Mouse (Mus musculus) C2C12 (cell line): ENCODE results near the gene Vcpkmt. TPM values are rescaled to one million over a fixed set of nuclear protein-coding genes. Genes with fewer than 3 reads are reported as not detected.
"Not testable (repeated sequence)": the region's sequence is repeated elsewhere in the genome, so short reads cannot be mapped to it uniquely, and the experiment has no call there.

Experiments
- H3K27me3 ChIP-seq: one replicate; pipeline ENCODE4 v1.6.1; 2011; ENCODE audit not compliant: control insufficient read depth, insufficient read depth, insufficient read length
- H3K36me3 ChIP-seq: one replicate; pipeline ENCODE4 v1.6.1; 2011; ENCODE audit not compliant: control insufficient read depth, insufficient read depth
- H3K4me3 ChIP-seq: one replicate; pipeline ENCODE4 v1.5.1; 2011; ENCODE audit warnings: mild to moderate bottlenecking, control low read depth; ENCODE audit not compliant: poor library complexity, insufficient read depth, severe bottlenecking
- H3K79me2 ChIP-seq: one replicate; pipeline ENCODE4 v1.6.1; 2011; ENCODE audit not compliant: control insufficient read depth, insufficient read depth
- H3K79me3 ChIP-seq: one replicate; pipeline ENCODE4 v1.6.1; 2011; ENCODE audit warnings: low read depth, control low read depth
- H3ac ChIP-seq: one replicate; pipeline ENCODE3; 2011; ENCODE audit warnings: low read depth; ENCODE audit not compliant: control insufficient read depth, insufficient read length
- CEBPB ChIP-seq: IDR thresholded peaks from one replicate; pipeline ENCODE4 v1.6.1; 2011; ENCODE audit warnings: low read depth, mild to moderate bottlenecking, control low read depth, moderate library complexity
- CTCF ChIP-seq: IDR thresholded peaks from one replicate; pipeline ENCODE4 v1.5.1; 2011; ENCODE audit not compliant: control insufficient read depth, insufficient read depth, insufficient read length
- FOSL1 ChIP-seq: IDR thresholded peaks from one replicate; pipeline ENCODE4 v1.8.0; 2011; ENCODE audit warnings: mild to moderate bottlenecking, low read length; ENCODE audit not compliant: poor library complexity, insufficient read depth, severe bottlenecking
- MAX ChIP-seq: IDR thresholded peaks from one replicate; pipeline ENCODE4 v1.6.1; 2011; ENCODE audit warnings: mild to moderate bottlenecking, control low read depth
- MYOD1 ChIP-seq: IDR thresholded peaks from one replicate; pipeline ENCODE4 v1.6.1; 2011; ENCODE audit warnings: low read depth; ENCODE audit not compliant: control insufficient read depth, insufficient read length
- MYOG ChIP-seq: IDR thresholded peaks from one replicate; pipeline ENCODE4 v1.6.1; 2011; ENCODE audit not compliant: control insufficient read depth, insufficient read length; ENCODE audit errors: extremely low read depth
- USF1 ChIP-seq: IDR thresholded peaks from one replicate; pipeline ENCODE4 v1.6.1; 2011; ENCODE audit warnings: low read depth, mild to moderate bottlenecking, control low read depth, moderate library complexity
- polyA plus RNA-seq: library from polyadenylated mRNA; unstranded; fragments of >200 nt; fragmentation: generic; extraction: Trizol; gene quantifications from one replicate; pipeline ENCODE4 v1.2.1, GENCODE M21; 2012; ENCODE audit warnings: missing spikeins

The Vcpkmt gene
- polyA plus RNA-seq, 1 experiment = 26.7 TPM

DNA sequence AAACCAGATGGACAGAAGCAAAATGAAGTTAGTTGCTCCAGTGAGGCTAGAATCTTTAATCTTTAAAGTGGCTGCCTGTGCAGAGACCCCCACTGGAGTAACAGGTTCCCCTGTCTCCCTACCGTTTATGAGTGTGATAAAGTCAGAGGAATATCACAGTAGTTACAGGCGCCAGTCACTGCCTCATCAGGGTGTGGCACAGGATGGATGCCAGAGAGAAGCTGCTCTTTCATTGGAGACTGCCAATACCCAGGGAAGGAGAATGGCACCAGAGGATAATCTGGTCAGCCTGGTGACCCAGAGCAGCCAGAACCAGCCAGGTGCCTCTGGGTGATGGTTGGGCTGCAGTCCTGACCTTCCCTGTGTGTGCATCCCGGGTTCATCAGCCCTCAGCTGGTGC, 14.6 kb downstream of the Vcpkmt start:
- TF ChIP-seq USF1 (no peak), MYOD1 (no peak), MYOG (no peak), MAX (no peak), FOSL1 (no peak), CEBPB (no peak), CTCF (no peak)
- H3ac ChIP-seq = no peak overlapping the region
- no peaks in the 10 kb centered on the region for H3K27me3 ChIP-seq
- no peaks in the 10 kb centered on the region for H3K36me3 ChIP-seq
- no peak overlapping the region for H3K4me3 ChIP-seq
- H3K79me2 ChIP-seq = no peaks in the 10 kb centered on the region
- no peaks in the 10 kb centered on the region for H3K79me3 ChIP-seq

GRCm38 (mm10) chr12:69561006-69561405, 21.8 kb downstream of the Vcpkmt start:
- not testable (repeated sequence) for H3ac ChIP-seq, H3K79me2 ChIP-seq, H3K4me3 ChIP-seq, H3K79me3 ChIP-seq, H3K27me3 ChIP-seq, H3K36me3 ChIP-seq

GRCm38 (mm10) chr12:69556221-69556861, 26.5 kb downstream of the Vcpkmt start:
- Histone ChIP-seq H3ac (peak overlapping the region; percentile 55), H3K4me3 (no peak overlapping the region), H3K27me3 (no peaks in the 10 kb centered on the region), H3K79me3 (no peaks in the 10 kb centered on the region), H3K79me2 (no peaks in the 10 kb centered on the region), H3K36me3 (no peaks in the 10 kb centered on the region)
- TF ChIP-seq CEBPB (no peak), USF1 (no peak), MAX (no peak), FOSL1 (no peak), CTCF (no peak), MYOD1 (no peak), MYOG (no peak)

GRCm38 (mm10) chr12:69545456-69546178, 37.2 kb downstream of the Vcpkmt start:
- Histone ChIP-seq H3K27me3 (no peaks in the 10 kb centered on the region), H3K79me2 (no peaks in the 10 kb centered on the region), H3K79me3 (no peaks in the 10 kb centered on the region), H3K4me3 (no peak overlapping the region), H3K36me3 (no peaks in the 10 kb centered on the region), H3ac (no peak overlapping the region)
- no peak for TF ChIP-seq MAX
- no peak for TF ChIP-seq MYOG
- no peak for TF ChIP-seq FOSL1
- TF ChIP-seq CTCF = no peak
- TF ChIP-seq MYOD1 = no peak
- TF ChIP-seq CEBPB = no peak
- no peak for TF ChIP-seq USF1

DNA sequence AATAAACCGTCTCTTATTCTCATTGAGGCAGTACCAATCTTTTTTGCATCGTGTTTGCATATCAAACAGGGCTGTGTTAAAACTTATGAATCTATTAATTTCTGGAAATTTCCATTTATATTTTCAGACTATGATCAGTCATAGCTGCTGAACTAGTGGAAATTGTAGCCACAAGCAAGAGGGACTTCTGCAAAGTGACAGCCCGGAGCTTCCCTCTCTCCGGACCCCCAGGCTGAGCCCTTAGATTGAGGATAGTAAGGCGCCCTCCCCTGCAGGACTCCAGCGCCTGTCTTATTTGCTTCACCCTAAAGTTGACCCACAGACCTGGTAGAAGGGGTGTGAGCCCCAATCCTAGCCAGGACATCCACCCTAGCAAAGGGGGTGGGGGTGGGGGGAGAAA, 37.8 kb downstream of the Vcpkmt start:
- Histone ChIP-seq H3K79me3 (no peaks in the 10 kb centered on the region), H3K27me3 (no peaks in the 10 kb centered on the region), H3K79me2 (no peaks in the 10 kb centered on the region), H3K4me3 (no peak overlapping the region), H3K36me3 (no peaks in the 10 kb centered on the region), H3ac (no peak overlapping the region)
- TF ChIP-seq MAX (no peak), USF1 (no peak), MYOG (no peak), CTCF (no peak), FOSL1 (no peak), MYOD1 (no peak), CEBPB (no peak)

DNA sequence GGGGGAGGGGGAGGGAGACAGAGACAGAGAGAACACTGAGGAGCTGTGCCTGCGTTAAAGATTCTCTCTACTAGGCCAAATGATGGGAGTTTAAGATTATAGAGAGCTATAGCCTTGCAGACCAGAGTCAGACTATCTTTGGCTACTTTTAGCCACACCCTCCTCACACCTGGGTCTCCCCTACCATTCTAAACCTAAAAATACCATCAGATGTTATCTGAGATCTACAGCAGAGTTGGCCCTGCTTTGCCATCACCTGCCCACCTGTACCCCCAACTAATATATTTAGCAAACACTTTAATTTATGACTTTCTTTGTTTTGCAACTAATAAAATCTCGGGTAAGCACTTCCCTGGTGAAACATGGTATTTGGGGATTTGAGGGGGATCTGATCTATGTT, 38.3 kb downstream of the Vcpkmt start:
- no peaks in the 10 kb centered on the region for H3K79me3 ChIP-seq
- H3ac ChIP-seq = no peak overlapping the region
- H3K4me3 ChIP-seq = no peak overlapping the region
- no peaks in the 10 kb centered on the region for H3K79me2 ChIP-seq
- no peaks in the 10 kb centered on the region for H3K27me3 ChIP-seq
- TF ChIP-seq USF1 = no peak
- no peak for TF ChIP-seq MYOG
- no peak for TF ChIP-seq MYOD1
- no peak for TF ChIP-seq FOSL1
- TF ChIP-seq MAX = no peak
- no peak for TF ChIP-seq CEBPB
- H3K36me3 ChIP-seq = no peaks in the 10 kb centered on the region
